Mouse (Mus musculus) C2C12 (cell line): ENCODE measurements around the gene Rab3ip.

ENCODE experiments used
- CEBPB ChIP-seq: IDR thresholded peaks from one replicate; pipeline ENCODE4 v1.6.1; 2011; ENCODE audit warnings: low read depth, mild to moderate bottlenecking, control low read depth, moderate library complexity
- CTCF ChIP-seq: IDR thresholded peaks from one replicate; pipeline ENCODE4 v1.5.1; 2011; ENCODE audit not compliant: control insufficient read depth, insufficient read depth, insufficient read length
- FOSL1 ChIP-seq: IDR thresholded peaks from one replicate; pipeline ENCODE4 v1.8.0; 2011; ENCODE audit warnings: mild to moderate bottlenecking, low read length; ENCODE audit not compliant: poor library complexity, insufficient read depth, severe bottlenecking
- MAX ChIP-seq: IDR thresholded peaks from one replicate; pipeline ENCODE4 v1.6.1; 2011; ENCODE audit warnings: mild to moderate bottlenecking, control low read depth
- MYOD1 ChIP-seq: IDR thresholded peaks from one replicate; pipeline ENCODE4 v1.6.1; 2011; ENCODE audit warnings: low read depth; ENCODE audit not compliant: control insufficient read depth, insufficient read length
- MYOG ChIP-seq: IDR thresholded peaks from one replicate; pipeline ENCODE4 v1.6.1; 2011; ENCODE audit not compliant: control insufficient read depth, insufficient read length; ENCODE audit errors: extremely low read depth
- USF1 ChIP-seq: IDR thresholded peaks from one replicate; pipeline ENCODE4 v1.6.1; 2011; ENCODE audit warnings: low read depth, mild to moderate bottlenecking, control low read depth, moderate library complexity

DNA sequence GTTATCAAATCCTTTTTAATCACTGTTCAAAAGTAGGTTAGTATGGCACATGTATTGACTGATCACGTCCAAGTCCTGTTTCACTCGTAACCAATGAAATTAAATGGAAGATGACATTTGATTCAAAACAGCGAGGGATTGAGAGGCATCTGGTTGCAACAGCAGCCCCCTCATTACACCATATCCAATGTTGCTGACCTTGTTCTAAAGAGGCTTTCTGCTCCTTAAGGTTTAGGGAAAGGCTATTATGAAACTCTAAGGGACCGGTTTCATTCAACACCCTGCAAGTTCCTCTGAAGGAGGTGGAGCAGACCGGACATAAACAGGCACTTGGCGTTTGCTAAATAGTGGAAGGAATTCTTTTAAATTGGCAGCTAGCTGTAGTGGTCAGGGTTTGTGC, 56.0 kb downstream of the Rab3ip start:
- no peak for TF ChIP-seq CTCF
- TF ChIP-seq MYOD1, result no peak
- TF ChIP-seq USF1, result no peak
- TF ChIP-seq MAX, result no peak
- TF ChIP-seq MYOG, result no peak
- TF ChIP-seq CEBPB, result no peak
- no peak for TF ChIP-seq FOSL1
